Mouse (Mus musculus) liver, adult 2 months (tissue): ENCODE data around the gene Kpna7. TPM values are rescaled to one million over a fixed set of nuclear protein-coding genes. Genes with fewer than 3 reads are reported as not detected.
"Not testable (repeated sequence)": the region's sequence is repeated elsewhere in the genome, so short reads cannot be mapped to it uniquely, and the experiment has no call there.

ENCODE experiments used
- DNase-seq: peaks from one replicate; pipeline ENCODE4 v3.0.0-alpha.2; 2011; ENCODE audit warnings: low read depth, low spot score; ENCODE audit errors: extremely low read depth
- H3K27ac ChIP-seq: fragments of 200-500 bp; replicated peaks from 2 replicates; pipeline ENCODE4 v1.5.1; 2012; ENCODE audit warnings: low read depth, mild to moderate bottlenecking, control low read depth, inconsistent platforms, low read length; ENCODE audit not compliant: insufficient read depth
- H3K27me3 ChIP-seq: fragments of 200-500 bp; 2 replicates; pipeline ENCODE4 v1.6.1; 2012; ENCODE audit warnings: mild to moderate bottlenecking, moderate library complexity, low read length, inconsistent platforms; ENCODE audit not compliant: control insufficient read depth, insufficient read depth
- H3K36me3 ChIP-seq: fragments of 200-500 bp; 2 replicates; pipeline ENCODE4 v1.6.1; 2012; ENCODE audit warnings: low read length, inconsistent platforms; ENCODE audit not compliant: control insufficient read depth, insufficient read depth
- H3K4me1 ChIP-seq: fragments of 200-500 bp; 2 replicates; pipeline ENCODE4 v1.6.1; 2011; ENCODE audit warnings: low read length; ENCODE audit not compliant: control insufficient read depth, insufficient read depth
- H3K4me3 ChIP-seq: fragments of 200-500 bp; 2 replicates; pipeline ENCODE4 v1.5.1; 2011; ENCODE audit warnings: low read depth, mild to moderate bottlenecking, control low read depth, low read length, moderate library complexity; ENCODE audit not compliant: insufficient read depth
- H3K79me2 ChIP-seq: fragments of 200-500 bp; 2 replicates; pipeline ENCODE4 v1.6.1; 2012; ENCODE audit warnings: inconsistent platforms, mild to moderate bottlenecking, low read length, moderate library complexity; ENCODE audit not compliant: control insufficient read depth, insufficient read depth
- H3K9ac ChIP-seq: fragments of 200-500 bp; 2 replicates; pipeline ENCODE4 v1.6.1; 2012; ENCODE audit warnings: low read depth, mild to moderate bottlenecking, control low read depth, inconsistent platforms, low read length
- CTCF ChIP-seq: fragments of 200-500 bp; IDR thresholded peaks from 2 replicates; pipeline ENCODE4 v1.5.1; 2011; ENCODE audit warnings: low read depth, low read length, control low read depth
- POLR2A ChIP-seq: fragments of 200-500 bp; IDR thresholded peaks from 2 replicates; pipeline ENCODE4 v1.6.1; 2011; ENCODE audit warnings: low read length, control low read depth; ENCODE audit not compliant: insufficient read depth; ENCODE audit errors: extremely low read depth
- WGBS: fragments of 180-500 bp; shearing (Covaris S2); methylation state at CpG from one replicate; pipeline ENCODE4 v1.1.7; 2018; 5-methylcytosine and 5-hydroxymethylcytosine counted together
- polyA plus RNA-seq: library from polyadenylated mRNA; depleted of rRNA; stranded (reverse); fragments of >200 nt; gene quantifications from 2 replicates; pipeline ENCODE4 v1.2.3, GENCODE M21; 2012
- total RNA-seq: library from RNA; depleted of rRNA; stranded (reverse); fragments of >200 nt; gene quantifications from 2 replicates; pipeline ENCODE4 v1.2.3, GENCODE M21; 2014

The Kpna7 gene
- total and polyA plus RNA-seq, 2 experiments, result not detected

DNA sequence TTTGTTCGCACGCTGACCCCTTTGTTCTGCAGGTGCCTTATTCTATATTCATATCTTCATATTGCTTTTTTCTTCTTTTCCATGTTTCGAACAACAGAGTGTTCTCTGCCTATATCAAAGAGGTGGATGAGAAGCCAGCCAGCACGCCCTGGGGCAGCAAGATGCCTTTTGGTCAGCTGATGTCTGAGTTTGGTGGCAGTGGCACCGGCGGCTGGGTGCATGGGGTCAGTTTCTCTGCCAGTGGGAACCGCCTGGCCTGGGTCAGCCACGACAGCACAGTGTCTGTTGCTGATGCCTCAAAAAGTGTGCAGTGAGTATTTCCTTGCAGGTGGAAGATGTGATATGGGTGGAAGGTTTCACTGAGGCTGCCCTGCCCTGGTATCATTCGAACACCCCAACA, 17.1 kb upstream of the Kpna7 start:
- WGBS, result 98% methylated on average over 9 of the region's 9 CpGs
- TF ChIP-seq POLR2A, result no peak
- TF ChIP-seq CTCF, result no peak
- Histone ChIP-seq H3K9ac (no peak overlapping the region), H3K4me1 (no peaks in the 10 kb centered on the region), H3K79me2 (no peaks in the 10 kb centered on the region), H3K27me3 (no peaks in the 10 kb centered on the region), H3K27ac (no peak overlapping the region), H3K4me3 (no peak overlapping the region), H3K36me3 (peaks cover 38% of the 10 kb centered on the region)
- DNase-seq, result no peak

DNA sequence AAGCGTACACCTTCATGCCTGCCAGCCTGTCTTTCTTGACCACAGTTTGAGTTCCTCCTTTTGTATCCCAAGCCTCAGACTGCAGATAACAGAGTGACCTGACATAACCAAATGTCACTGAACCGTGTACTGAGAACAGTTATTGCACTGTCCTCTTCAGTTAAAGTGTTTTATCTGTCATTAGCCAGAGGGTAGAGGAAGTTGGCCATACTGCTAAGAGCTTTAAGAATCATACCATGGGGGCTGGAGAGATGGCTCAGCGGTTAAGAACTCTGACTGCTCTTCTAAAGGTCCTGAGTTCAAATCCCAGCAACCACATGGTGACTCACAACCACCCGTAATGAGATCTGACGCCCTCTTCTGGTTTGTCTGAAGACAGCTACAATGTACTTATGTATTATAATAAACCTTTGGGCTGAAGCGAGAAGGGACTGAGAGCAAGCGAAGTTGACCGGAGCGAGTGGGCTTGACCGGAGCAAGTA, 14.6 kb upstream of the Kpna7 start:
- TF ChIP-seq CTCF (no peak), POLR2A (no peak)
- 94% methylated on average over 10 of the region's 10 CpGs for WGBS
- Histone ChIP-seq H3K27ac (no peak overlapping the region), H3K79me2 (0 out of 2 replicates have a peak, but pooled peaks cover 2% of the 10 kb centered on the region), H3K36me3 (peaks cover 42% of the 10 kb centered on the region), H3K9ac (no peak overlapping the region), H3K4me1 (no peaks in the 10 kb centered on the region), H3K27me3 (no peaks in the 10 kb centered on the region), H3K4me3 (no peak overlapping the region)
- no peak for DNase-seq

DNA sequence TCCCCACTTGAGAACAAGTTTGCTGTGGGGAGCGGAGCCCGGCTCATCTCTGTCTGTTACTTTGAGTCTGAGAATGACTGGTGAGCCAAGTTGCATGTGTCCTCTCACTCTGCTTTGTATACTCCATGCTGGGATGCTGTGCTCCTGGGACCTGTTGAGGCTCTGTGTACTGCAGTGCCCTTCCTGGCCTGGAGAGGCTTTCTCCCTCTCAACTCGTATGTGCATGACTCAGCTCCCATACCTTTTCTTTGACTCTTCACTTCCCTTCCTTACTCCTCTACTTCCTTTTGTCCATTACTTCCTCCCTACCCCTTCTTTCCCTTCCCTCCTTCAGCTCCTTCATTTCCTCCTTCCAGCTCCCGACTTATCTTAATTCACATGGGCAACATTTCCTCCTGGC, 12.4 kb upstream of the Kpna7 start:
- TF ChIP-seq POLR2A (no peak), CTCF (no peak)
- H3K27ac ChIP-seq, result no peak overlapping the region
- H3K9ac ChIP-seq, result no peak overlapping the region
- no peaks in the 10 kb centered on the region for H3K27me3 ChIP-seq
- peaks cover 50% of the 10 kb centered on the region for H3K36me3 ChIP-seq
- WGBS, result 85% methylated on average over 4 of the region's 4 CpGs
- H3K4me1 ChIP-seq, result no peaks in the 10 kb centered on the region
- 0 out of 2 replicates have a peak, but pooled peaks cover 3% of the 10 kb centered on the region for H3K79me2 ChIP-seq
- H3K4me3 ChIP-seq, result no peak overlapping the region
- no peak for DNase-seq

DNA sequence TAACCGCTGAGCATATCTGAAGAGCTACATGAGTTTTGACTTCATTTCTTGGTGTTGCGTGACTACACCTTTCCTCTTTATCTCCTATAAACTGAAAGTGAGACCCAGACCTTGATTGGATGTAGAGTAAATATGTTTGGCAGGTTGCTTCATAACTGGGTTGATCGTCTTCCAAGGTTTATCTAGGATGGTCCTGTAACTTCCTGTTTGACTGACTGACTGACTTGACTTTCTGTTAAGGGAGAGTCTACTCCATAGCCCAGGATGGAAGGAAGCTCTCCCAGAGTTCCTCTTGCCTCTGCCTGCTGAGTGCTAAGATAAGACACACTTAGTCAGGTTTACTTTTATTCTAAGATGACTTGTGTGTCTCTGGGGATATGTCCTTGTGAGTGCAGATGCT, 6.0 kb upstream of the Kpna7 start:
- no peak for TF ChIP-seq POLR2A
- no peak overlapping the region for H3K27ac ChIP-seq
- H3K27me3 ChIP-seq, result no peaks in the 10 kb centered on the region
- H3K9ac ChIP-seq, result no peak overlapping the region
- H3K79me2 ChIP-seq, result peaks cover 11% of the 10 kb centered on the region; the same call in 1 of the 2 replicates
- peak; percentile 29 for DNase-seq
- H3K36me3 ChIP-seq, result peaks cover 25% of the 10 kb centered on the region
- 39% methylated on average over 3 of the region's 3 CpGs for WGBS
- no peak overlapping the region for H3K4me3 ChIP-seq
- H3K4me1 ChIP-seq, result peaks cover 3% of the 10 kb centered on the region

DNA sequence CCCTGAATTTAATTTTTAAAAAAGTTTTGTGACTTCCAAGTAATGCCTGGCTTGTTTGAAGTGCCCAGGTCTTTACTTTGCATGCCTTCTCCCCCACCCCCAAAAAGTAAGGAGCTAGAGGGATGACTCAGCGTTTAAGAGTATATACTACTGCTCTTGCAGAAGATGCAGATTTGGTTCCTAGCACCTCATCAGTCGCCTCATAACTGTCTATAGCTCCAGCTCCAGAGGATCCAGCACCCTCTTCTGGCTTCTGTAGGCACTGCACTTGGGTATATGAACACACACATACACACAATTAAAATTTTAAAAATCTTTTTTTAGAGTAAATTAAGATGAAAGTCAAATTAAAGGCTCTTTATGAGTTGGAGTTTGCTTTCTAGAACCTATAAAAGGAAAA, 4.4 kb upstream of the Kpna7 start:
- no peak overlapping the region for H3K9ac ChIP-seq
- H3K4me1 ChIP-seq, result peaks cover 7% of the 10 kb centered on the region
- no peak for DNase-seq
- TF ChIP-seq CTCF (no peak), POLR2A (no peak)
- no peaks in the 10 kb centered on the region for H3K27me3 ChIP-seq
- no peak overlapping the region for H3K4me3 ChIP-seq
- peaks cover 18% of the 10 kb centered on the region; the same call in 1 of the 2 replicates for H3K79me2 ChIP-seq
- H3K36me3 ChIP-seq, result peaks cover 15% of the 10 kb centered on the region
- no peak overlapping the region for H3K27ac ChIP-seq
- WGBS, result 98% methylated on average over 2 of the region's 2 CpGs

DNA sequence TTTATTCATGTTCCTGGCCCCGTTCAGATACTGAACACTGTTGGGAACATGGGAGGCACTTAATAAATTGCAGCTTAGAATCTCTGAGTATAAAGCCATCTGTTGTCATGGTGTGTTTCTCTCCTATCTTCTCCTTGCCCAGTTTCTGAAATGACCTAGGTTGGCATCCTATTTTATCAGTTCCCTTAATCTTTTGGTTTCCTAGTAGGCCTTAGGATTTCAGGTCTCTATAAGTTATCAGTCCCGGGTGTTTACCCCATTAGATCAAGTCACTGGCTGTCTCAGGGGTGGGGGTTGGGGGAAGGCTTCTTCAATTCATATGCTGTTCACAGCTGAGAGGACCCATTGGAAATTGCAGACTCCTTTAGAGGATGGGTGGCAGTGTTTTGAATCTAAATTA, 992 bp upstream of the Kpna7 start:
- no peak for DNase-seq
- peaks cover 15% of the 10 kb centered on the region; the same call in 1 of the 2 replicates for H3K79me2 ChIP-seq
- H3K27ac ChIP-seq, result no peak overlapping the region
- no peaks in the 10 kb centered on the region for H3K27me3 ChIP-seq
- TF ChIP-seq CTCF (no peak), POLR2A (no peak)
- peaks cover 7% of the 10 kb centered on the region for H3K4me1 ChIP-seq
- peak overlapping the region; percentile 89 for H3K9ac ChIP-seq
- no peaks in the 10 kb centered on the region for H3K36me3 ChIP-seq
- H3K4me3 ChIP-seq, result no peak overlapping the region
- WGBS, result 49% methylated on average over 2 of the region's 2 CpGs

DNA sequence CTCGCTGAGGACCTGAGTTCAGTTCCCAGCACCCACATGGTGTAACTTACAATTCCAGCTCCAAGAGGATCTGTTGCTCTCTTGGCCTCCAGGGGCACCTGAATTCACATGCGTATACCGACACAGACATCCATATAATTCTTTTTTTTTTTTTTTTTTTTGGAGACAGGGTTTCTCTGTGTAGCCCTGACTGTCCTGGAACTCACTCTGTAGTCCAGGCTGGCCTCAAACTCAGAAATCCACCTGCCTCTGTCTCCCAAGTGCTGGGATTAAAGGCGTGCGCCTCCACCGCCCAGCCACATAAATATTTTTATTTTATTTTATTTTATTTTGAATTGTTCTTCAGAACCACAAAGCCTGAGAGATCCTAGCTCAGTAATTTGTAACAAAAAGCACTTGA, 629 bp downstream of the Kpna7 start:
- not testable (repeated sequence) for H3K4me1 ChIP-seq, H3K27ac ChIP-seq, DNase-seq, H3K27me3 ChIP-seq, H3K36me3 ChIP-seq
- Histone ChIP-seq H3K4me3 (peak overlapping the region; percentile 15), H3K79me2 (peaks cover 11% of the 10 kb centered on the region; the same call in 1 of the 2 replicates), H3K9ac (peak overlapping the region; percentile 16; the same call in 1 of the 2 replicates)
- WGBS, result 49% methylated on average over 6 of the region's 6 CpGs
